Mouse (Mus musculus): Measurements from ENCODE around the gene Cyp2d22.
"Not testable (repeated sequence)": the region's sequence is repeated elsewhere in the genome, so short reads cannot be mapped to it uniquely, and the experiment has no call there.

Gene Cyp2d22

DNA sequence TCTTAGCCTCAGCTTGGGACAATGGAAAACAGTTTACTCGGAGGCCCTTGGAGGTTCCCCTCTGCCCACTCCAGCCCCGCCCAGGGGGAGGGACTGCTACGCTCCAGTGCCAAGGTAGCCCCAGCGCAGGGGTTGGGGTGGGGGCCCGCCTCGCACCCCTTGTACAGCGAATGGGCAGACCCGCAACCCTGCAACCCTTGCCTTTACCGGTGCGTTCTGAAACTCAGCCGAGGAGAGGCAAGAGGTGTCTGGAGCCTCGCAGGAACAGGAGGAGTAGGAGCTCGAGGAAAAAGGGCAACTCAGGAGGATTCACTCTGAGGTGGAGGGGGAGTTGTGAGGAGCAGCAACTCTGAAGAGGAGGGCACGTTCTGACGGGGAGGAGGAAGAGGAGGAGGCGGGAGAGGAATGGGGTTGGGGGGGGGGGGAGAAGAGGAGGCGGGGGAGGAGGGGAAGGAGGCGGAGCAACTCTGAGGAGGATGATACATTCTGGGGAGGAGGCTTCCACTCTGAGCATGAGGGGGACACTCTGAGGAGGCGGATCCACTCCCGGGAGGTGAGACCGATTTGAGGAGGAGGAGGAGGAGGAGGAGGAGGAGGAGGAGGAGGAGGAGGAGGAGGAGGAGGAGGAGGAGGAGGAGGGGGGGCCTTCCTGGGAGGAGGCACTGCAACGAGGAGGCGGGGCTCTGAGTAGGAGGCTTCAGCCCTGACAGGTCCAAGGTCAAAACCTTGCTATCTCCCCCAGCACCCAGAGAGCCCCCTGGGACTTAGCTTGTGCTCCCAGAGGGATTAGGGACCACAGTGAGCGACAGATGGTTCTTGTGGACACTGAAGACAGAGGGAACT, at the start of gene Cyp2d22:
Cyp2d22 (minus strand) TSS at position 390 of the 843 bp plus-strand sequence.
- peak; percentile 72 to 77 for DNase-seq (ENCODE audit: low spot score in 2 of 2)

DNA sequence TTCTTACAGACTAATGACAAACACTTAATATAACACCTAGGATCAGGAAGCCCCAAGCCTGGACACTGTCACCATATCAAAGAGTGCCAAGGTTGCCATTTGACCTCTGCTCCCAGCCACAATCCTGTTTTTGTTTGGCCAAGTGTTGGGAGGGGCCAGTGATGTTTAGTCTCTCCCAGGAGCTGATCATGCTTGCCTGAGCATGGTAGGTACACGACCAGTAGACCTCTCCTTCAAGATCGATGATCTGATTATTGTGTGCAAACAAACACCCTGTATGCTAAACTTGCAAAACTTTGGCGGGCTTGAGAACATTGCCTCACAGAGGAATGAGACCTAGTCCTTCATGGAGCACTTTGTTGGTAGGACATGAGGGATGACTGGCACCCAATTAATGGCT, 43.4 kb upstream of the Cyp2d22 start:
- no peak for DNase-seq (ENCODE audit: low spot score in 2 of 2)

- DNase-seq (ENCODE audit: low spot score in 2 of 2) = no peak
Observed at GRCm38 (mm10) chr15:82422935-82423334, 42.9 kb upstream of the Cyp2d22 start.

DNA sequence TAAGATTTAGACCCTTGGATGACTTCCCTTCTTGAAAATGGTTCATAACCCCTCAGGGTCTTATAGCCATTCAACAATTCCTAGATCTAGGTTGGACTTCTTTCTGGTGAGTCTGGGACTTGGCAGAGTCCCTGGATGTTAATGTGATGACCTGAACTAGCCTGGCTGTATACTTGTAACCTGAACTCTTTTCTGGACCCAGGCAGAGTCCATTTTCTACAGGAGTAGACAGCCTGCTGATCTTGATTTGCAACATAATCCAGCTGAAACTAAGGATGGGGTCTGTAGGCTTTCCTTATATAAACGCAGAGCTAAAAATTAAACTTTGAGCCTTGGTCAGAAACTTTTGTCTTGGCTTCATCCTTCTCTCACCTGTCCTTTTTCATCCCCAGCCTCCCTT, 38.6 kb upstream of the Cyp2d22 start:
- DNase-seq (ENCODE audit: low spot score in 2 of 2) = no peak

DNA sequence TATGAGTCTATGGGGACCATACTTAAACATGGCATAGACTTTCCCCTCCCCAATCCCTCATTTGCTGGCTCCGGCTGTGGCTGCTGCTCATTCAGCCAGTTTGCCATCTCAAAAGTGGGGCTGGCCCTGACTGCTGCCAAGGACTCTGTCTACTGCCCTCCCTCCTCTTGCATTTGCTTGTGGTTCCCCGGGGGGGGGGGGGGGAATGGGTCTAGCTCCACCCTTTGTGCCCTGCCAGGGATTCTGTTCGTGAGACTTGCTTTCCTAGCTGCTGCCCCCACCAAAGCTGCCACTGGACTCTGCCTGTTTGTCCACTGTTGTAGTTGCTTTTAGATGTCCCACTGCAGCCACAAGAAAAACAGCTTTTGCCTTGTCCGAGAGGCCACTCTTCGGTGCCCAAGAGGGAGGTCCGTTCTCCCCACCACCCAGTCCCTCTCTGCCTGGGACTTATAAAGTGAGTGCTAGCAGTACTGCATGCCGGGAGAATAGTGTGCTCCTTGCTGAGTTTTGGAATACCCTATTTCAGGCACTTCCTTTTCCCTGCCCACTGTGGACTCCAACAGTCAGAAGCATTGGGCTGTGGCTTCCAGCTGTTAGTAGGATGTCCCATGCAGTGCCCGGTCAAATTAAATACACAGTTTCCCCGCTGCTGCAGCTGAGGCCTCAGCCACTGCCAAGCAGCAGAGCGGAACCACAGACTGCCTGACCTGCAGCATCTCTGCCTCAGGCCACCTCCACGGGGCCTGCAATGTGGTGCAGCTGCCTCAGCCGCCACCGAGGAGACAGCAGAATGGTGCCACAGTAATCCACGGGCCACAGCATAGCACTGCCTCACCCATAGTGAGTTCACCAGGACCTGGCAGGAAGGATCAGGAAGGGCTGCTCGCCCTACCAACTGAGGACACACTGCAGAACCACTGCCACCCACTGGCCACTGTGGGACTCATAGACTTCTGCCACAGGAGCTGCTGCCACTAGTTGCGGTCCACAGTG, 37.0 kb upstream of the Cyp2d22 start:
- peak; percentile 86 to 90 for DNase-seq (ENCODE audit: low spot score in 2 of 2)

DNA sequence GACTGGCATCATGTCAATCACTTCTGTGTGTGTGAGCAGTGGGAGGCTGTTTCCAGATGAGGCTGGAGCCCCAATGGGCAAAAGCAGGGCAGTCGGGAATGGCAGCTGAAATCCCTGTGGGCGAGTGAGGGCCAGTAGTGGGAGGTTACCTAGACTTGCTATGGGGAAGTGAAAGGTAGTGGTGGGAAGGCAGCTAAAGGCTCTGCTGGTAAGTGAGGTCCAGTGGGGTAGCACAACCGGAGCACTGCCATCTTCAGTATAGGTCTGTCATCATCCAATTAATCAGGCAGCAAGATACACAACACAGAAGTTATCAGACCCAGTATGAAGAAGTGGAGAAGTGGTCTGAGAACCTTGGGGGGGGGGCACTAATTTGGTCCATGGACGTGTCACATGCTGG, 27.5 kb upstream of the Cyp2d22 start:
- DNase-seq (ENCODE audit: low spot score in 2 of 2) = no peak

DNA sequence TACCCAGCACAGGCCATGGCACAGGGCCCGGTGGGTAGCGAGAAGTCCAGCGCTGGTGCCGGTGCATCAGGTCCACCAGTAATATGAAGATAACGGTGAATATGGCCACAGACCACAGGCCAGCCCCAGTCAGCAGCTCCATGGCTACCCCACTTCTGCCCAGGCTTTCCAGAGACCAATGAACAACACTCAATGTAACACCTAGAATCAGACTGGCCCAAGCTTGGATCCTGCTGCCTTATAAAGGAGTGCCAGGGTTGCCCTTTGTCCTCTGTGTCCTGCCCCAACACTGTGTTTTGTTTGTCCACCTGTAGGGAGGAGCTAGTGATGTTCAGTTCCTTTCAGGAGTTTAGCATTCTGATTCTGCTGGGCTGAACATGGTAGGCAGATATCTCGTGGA, 26.9 kb upstream of the Cyp2d22 start, which contains the start of gene Cyp2d10:
Cyp2d10 (minus strand) TSS at position 215 of the 400 bp plus-strand sequence.
- no peak for DNase-seq (ENCODE audit: low spot score in 2 of 2)

- DNase-seq (ENCODE audit: low spot score in 2 of 2) = no peak
Observed at GRCm38 (mm10) chr15:82404163-82404562, 24.1 kb upstream of the Cyp2d22 start.

DNA sequence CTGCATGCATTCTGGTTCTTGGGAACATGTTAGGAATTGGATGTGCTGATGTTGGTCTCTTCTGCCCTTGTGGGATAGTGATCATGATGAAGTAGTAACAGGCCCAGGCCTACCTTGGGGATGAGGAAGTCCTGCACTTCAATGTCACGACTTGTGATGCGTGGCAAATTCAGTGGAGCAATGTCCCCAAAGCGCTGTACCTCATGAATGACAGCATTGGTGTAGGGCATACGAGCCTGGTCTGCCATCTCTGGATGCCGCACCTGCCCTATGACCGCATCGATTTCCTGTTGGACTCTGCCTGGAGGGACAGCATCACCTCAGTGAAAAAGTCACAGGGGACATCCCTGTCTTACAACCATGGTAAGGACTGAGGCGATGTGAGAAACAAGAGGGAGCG, 23.5 kb upstream of the Cyp2d22 start:
- no peak for DNase-seq (ENCODE audit: low spot score in 2 of 2)

DNA sequence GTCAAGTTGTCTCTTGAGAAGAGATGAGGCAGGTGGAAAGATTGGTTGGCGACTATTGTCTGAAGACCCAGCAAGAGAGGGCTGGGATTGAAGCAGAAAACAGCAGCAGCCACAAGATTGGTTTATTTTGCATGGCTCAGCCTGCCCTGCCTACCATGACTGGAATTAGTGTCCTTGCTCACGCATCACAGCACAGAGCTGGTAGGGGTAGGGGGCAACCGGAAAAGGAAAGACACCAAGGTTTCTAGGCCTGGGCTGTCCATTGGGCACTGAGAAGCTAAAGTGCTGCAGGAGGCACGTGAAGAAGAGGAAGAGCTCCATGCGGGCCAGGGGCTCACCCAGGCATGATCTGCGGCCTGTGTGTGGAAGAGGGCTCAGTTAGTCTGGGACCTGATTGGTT, 22.7 kb upstream of the Cyp2d22 start:
- DNase-seq (ENCODE audit: low spot score in 2 of 2) = no peak

GRCm38 (mm10) chr15:82402106-82402505, 22.0 kb upstream of the Cyp2d22 start:
- DNase-seq (ENCODE audit: low spot score in 2 of 2) = no peak

- no peak for DNase-seq (ENCODE audit: low spot score in 2 of 2)
Observed at GRCm38 (mm10) chr15:82401516-82401915, 21.5 kb upstream of the Cyp2d22 start.

GRCm38 (mm10) chr15:82395955-82396354, 15.9 kb upstream of the Cyp2d22 start:
- DNase-seq (ENCODE audit: low spot score in 2 of 2) = not testable (repeated sequence)

DNA sequence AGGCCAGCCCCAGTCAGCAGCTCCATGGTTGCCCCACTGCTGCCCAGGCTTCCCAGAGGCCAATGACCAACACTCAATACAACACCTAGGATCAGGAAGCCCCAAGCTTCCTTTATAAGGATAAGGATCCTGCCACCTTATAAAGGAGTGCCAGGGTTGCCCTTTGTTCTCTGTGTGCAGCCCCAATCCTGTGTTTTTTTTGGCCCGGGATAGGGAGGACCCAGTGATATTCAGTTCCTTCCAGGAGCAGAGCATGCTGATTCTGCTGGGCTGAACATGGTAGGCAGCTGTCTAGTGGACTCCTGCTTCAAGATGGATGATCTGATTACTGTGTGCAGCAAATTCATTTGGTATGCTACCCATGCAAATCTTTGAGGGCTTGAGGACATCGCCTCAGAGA, 13.9 kb upstream of the Cyp2d22 start, which contains the start of gene Cyp2d11:
Cyp2d11 (minus strand) TSS at position 101 of the 400 bp plus-strand sequence.
- DNase-seq (ENCODE audit: low spot score in 2 of 2) = not testable (repeated sequence)

DNA sequence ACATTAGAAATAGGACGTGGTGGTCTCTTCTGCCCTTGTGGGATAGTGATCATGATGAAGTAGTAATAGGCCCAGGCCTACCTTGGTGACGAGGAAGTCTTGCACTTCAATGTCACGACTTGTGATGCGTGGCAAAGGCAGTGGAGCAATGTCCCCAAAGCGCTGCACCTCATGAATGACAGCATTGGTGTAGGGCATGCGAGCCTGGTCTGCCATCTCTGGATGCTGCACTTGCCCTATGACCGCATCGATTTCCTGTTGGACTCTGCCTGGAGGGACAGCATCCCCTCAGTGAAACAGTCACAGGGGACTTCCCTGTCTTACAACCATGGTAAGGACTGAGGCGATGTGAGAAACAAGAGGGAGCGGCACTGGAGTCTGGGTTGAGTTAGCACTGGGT, 9.9 kb upstream of the Cyp2d22 start:
- DNase-seq (ENCODE audit: low spot score in 2 of 2) = not testable (repeated sequence)

- DNase-seq (ENCODE audit: low spot score in 2 of 2) = no peak
Observed at GRCm38 (mm10) chr15:82385729-82386128, 5.7 kb upstream of the Cyp2d22 start.

DNA sequence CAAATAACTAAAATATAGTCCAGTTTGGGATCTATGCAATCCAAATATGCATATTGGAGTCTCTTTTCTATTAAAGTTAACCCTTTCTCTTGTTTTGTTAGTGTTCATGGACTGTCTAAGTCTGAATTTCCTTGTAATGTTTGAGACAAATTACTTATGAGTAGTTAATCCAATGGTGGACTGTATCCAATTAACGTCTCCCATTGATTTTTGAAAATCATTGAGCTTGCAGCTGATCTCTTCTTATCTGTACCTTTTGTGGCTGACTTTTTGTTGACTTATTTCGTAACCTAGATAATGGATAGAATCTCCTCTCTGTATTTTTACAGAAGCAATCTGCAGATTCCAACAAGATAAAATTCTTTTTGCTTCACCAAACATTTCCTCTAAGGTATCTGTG, 2.4 kb upstream of the Cyp2d22 start:
- no peak for DNase-seq (ENCODE audit: low spot score in 2 of 2)

- peak in 1 of 2 experiments; percentile 19 for DNase-seq (ENCODE audit: low spot score in 2 of 2)
Observed at GRCm38 (mm10) chr15:82380714-82381062, 628 bp upstream of the Cyp2d22 start.

- peak in 1 of 2 experiments; percentile 52 for DNase-seq (ENCODE audit: low spot score in 2 of 2)
Observed at GRCm38 (mm10) chr15:82379511-82379870, 569 bp downstream of the Cyp2d22 start.

- DNase-seq (ENCODE audit: low spot score in 2 of 2) = peak in 1 of 2 experiments; percentile 49
Observed at GRCm38 (mm10) chr15:82378261-82379180, 1.5 kb downstream of the Cyp2d22 start.

GRCm38 (mm10) chr15:82377701-82378100, 2.4 kb downstream of the Cyp2d22 start:
- DNase-seq (ENCODE audit: low spot score in 2 of 2) = no peak

All from heart, adult 9 months (tissue).